Mouse (Mus musculus): Measurements from ENCODE around the gene Tceal3.
"Not testable (repeated sequence)": the region's sequence is repeated elsewhere in the genome, so short reads cannot be mapped to it uniquely, and the experiment has no call there.

The Tceal3 gene

GRCm38 (mm10) chrX:136707446-136708167 is 117.0 kb downstream of the Tceal3 start, which contains the start of gene Tceal1:
Tceal1 (plus strand) TSS chrX:136707982.
- peak in 1 of 2 experiments; percentile 28 for DNase-seq (ENCODE audit: low spot score in 2 of 2)

- DNase-seq (ENCODE audit: low spot score in 2 of 2), result peak in 1 of 2 experiments; percentile 28
Measured at GRCm38 (mm10) chrX:136708168-136708681, 117.6 kb downstream of the Tceal3 start.

- DNase-seq (ENCODE audit: low spot score in 2 of 2), result no peak
Measured at GRCm38 (mm10) chrX:136708782-136709181, 118.1 kb downstream of the Tceal3 start.

- not testable (repeated sequence) for DNase-seq (ENCODE audit: low spot score in 2 of 2)
Measured at GRCm38 (mm10) chrX:136714742-136715474, 124.3 kb downstream of the Tceal3 start.
